Mouse (Mus musculus): ENCODE measurements at regions not wholly inside any gene's neighbourhood (a gene's known extent, or its start where the extent isn't known, plus 50 kb on each side); places are given as distances from the start of the nearest gene placed in this dataset.
A peak's percentile ranks its signal among the peaks of the same experiment; 100 is the strongest.

GRCm38 (mm10) chr6:11283990-11284389 lies 623.3 kb downstream of the Ndufa4 start:
- Histone ChIP-seq H3K4me1 (ENCODE audit: control insufficient read depth in 1 of 2, insufficient read depth in 2 of 2) (no peaks in the 10 kb centered on the region), H3K4me3 (replicated peaks in 1 of 3; ENCODE audit: low read depth in 2 of 3, low read length in 2 of 3, poor library complexity in 1 of 3) (no peak overlapping the region), H3K4me2 (ENCODE audit: insufficient read depth, low read depth, poor library complexity, severe bottlenecking) (no peak overlapping the region), H3K27me3 (replicated peaks) (no peaks in the 10 kb centered on the region), H3K79me2 (replicated peaks; ENCODE audit: control insufficient read depth, extremely low read depth, insufficient read depth, poor library complexity, severe bottlenecking) (no peaks in the 10 kb centered on the region), H3K36me3 (replicated peaks in 1 of 2; ENCODE audit: control insufficient read depth in 1 of 2, insufficient read depth in 1 of 2, low read length in 1 of 2) (no peaks in the 10 kb centered on the region), H3K9me3 (replicated peaks; ENCODE audit: low read length) (no peaks in the 10 kb centered on the region), H3K9ac (ENCODE audit: insufficient read depth, low read depth) (no peak overlapping the region), H3K27ac (ENCODE audit: insufficient read depth, low read depth) (no peak overlapping the region)
- TF ChIP-seq SMC3 (IDR thresholded peaks at IDR 0.05; ENCODE audit: low read depth, low read length) (peak; percentile 38), ETS1 (conservative IDR thresholded peaks at IDR 0.05; ENCODE audit: low read depth, low read length) (no peak), TBP (conservative IDR thresholded peaks at IDR 0.05; ENCODE audit: low read depth, low read length) (no peak), MAFK (IDR thresholded peaks at IDR 0.05; ENCODE audit: insufficient replicate concordance, low read length) (no peak), CTCF (conservative IDR thresholded peaks at IDR 0.05 in 1 of 2, IDR thresholded peaks at IDR 0.05 in 1 of 2; ENCODE audit: low read depth in 2 of 2, low read length in 2 of 2) (peak in 1 of 2 experiments; percentile 55; a peak in 3 of 4 replicates), IRF4 (IDR thresholded peaks at IDR 0.05; ENCODE audit: low read depth, low read length) (no peak), USF2 (conservative IDR thresholded peaks at IDR 0.05; ENCODE audit: low read depth, low read length) (no peak), RAD21 (IDR thresholded peaks at IDR 0.05; ENCODE audit: low read depth, low read length) (peak; percentile 61), EP300 (IDR thresholded peaks at IDR 0.05; ENCODE audit: low read length) (no peak)
- peak; percentile 14 for DNase-seq (ENCODE audit: extremely low read depth)
- dilution Hi-C loops (cut with MboI; ENCODE audit: extremely low pct_ligation_motif_present, extremely low pct_unique_long_range_greater_than_20kb, low sequenced_read_pairs) (no loop called here), in situ Hi-C loops (cut with MboI; ENCODE audit: low pct_ligation_motif_present, low pct_unique_long_range_greater_than_20kb, low sequenced_read_pairs) (no loop called here)

- no peaks in the 10 kb centered on the region for H3K79me2 ChIP-seq (replicated peaks; ENCODE audit: control insufficient read depth, extremely low read depth, insufficient read depth, poor library complexity, severe bottlenecking)
- no peak overlapping the region for H3K4me2 ChIP-seq (ENCODE audit: insufficient read depth, low read depth, poor library complexity, severe bottlenecking)
- H3K4me3 ChIP-seq (replicated peaks in 1 of 3; ENCODE audit: low read depth in 2 of 3, low read length in 2 of 3, poor library complexity in 1 of 3) = no peak overlapping the region
- H3K27ac ChIP-seq (ENCODE audit: insufficient read depth, low read depth) = no peak overlapping the region
- no peak overlapping the region for H3K9ac ChIP-seq (ENCODE audit: insufficient read depth, low read depth)
- TF ChIP-seq ZMIZ1 (IDR thresholded peaks at IDR 0.05; ENCODE audit: low read depth, low read length) = no peak
- TF ChIP-seq MAFK (IDR thresholded peaks at IDR 0.05; ENCODE audit: insufficient replicate concordance, low read length) = no peak
- TF ChIP-seq ELF1 (IDR thresholded peaks at IDR 0.05; ENCODE audit: low read depth, low read length) = no peak
- TF ChIP-seq JUN (IDR thresholded peaks at IDR 0.05; ENCODE audit: insufficient read depth, low read depth, low read length) = no peak
- TF ChIP-seq MAX (IDR thresholded peaks at IDR 0.05; ENCODE audit: low read length) = no peak
- TF ChIP-seq JUND (conservative IDR thresholded peaks at IDR 0.05; ENCODE audit: low read depth, low read length) = no peak
- peak; percentile 8 for DNase-seq (ENCODE audit: extremely low read depth)
- H3K27me3 ChIP-seq (replicated peaks) = no peaks in the 10 kb centered on the region
- dilution Hi-C loops (cut with MboI; ENCODE audit: extremely low pct_ligation_motif_present, extremely low pct_unique_long_range_greater_than_20kb, low sequenced_read_pairs) = no loop called here
- no peaks in the 10 kb centered on the region for H3K36me3 ChIP-seq (replicated peaks in 1 of 2; ENCODE audit: control insufficient read depth in 1 of 2, insufficient read depth in 1 of 2, low read length in 1 of 2)
- H3K4me1 ChIP-seq (ENCODE audit: control insufficient read depth in 1 of 2, insufficient read depth in 2 of 2) = no peaks in the 10 kb centered on the region
- no peaks in the 10 kb centered on the region for H3K9me3 ChIP-seq (replicated peaks; ENCODE audit: low read length)
- in situ Hi-C loops (cut with MboI; ENCODE audit: low pct_ligation_motif_present, low pct_unique_long_range_greater_than_20kb, low sequenced_read_pairs) = no loop called here
Observed at GRCm38 (mm10) chr6:11275214-11275613, 632.1 kb downstream of the Ndufa4 start.
